Mouse (Mus musculus) spleen, adult 2 months (tissue): ENCODE results near the gene Arfgef2.

Experiments used
- CTCF ChIP-seq: fragments of 200-500 bp; IDR thresholded peaks from 2 replicates; pipeline ENCODE4 v1.5.1; 2011; ENCODE audit warnings: mild to moderate bottlenecking, inconsistent platforms; ENCODE audit not compliant: insufficient read depth, insufficient read length, insufficient replicate concordance; ENCODE audit errors: extremely low read depth
- POLR2A ChIP-seq: fragments of 200-500 bp; IDR thresholded peaks from 2 replicates; pipeline ENCODE4 v1.6.1; 2011; ENCODE audit warnings: low read depth, low read length, inconsistent platforms

DNA sequence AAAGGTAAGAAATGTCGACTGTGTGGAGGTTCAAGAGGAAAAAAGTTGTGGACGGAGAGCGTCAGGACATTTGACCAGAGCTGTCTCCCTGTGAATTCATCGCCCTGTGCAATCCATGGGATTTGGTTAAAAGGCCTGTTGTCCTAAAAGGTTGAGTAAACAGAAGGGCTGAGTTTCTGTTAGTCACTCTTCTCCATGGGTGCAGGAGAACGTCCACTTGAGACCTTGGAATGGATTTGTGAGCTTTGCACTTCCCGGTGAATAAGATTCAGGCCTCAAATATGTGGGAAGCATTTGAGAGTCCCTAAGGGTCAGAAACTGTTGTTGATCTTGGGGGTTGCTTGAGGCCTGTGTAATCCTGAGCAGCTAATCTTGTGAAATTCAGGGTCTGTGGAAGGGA lies 1.4 kb downstream of the Arfgef2 start:
- no peak for TF ChIP-seq POLR2A
- TF ChIP-seq CTCF: no peak
